Mouse (Mus musculus) forelimb bud, embryonic 11.5 days (tissue): ENCODE results near the gene Gm42372.
"Not testable (repeated sequence)": the region's sequence is repeated elsewhere in the genome, so short reads cannot be mapped to it uniquely, and the experiment has no call there.

Source experiments
- DNase-seq: peaks from one replicate; pipeline ENCODE4 v3.0.0-alpha.2; 2012; ENCODE audit warnings: low read depth, low spot score

The Gm42372 gene

DNA sequence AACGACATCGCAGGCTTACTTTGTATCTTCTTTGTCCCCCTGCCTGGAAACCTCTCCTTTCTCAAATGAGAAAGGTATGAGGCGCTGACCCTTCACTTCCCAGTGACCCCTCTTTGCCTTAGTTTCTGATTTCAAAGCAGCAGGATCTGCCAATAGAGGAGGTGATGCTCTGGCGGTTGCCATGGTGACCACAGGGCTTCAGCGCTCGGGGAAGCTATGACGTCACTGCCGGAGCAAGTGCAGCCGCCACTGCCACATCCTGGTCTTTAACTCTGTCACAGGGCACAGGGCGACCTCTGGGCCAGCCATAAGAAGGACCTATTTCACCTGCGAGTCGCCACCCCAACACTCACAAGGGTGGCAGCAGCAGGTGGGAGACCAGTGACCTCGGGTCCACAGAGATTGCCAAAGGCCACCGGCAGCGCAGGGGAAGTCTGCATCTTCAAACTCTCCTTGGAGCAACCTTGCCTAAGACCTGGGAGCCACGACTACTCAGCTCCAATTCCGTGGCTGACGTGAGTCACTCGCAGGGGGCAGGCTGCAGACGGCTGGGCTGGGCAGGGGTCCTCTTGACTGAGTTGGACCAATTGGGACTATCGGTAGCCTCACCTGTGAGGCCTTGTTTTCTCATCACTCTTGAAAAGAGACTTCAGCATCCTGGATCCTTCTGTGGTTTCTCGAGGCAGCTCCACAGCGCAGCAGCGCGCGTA lies at the start of gene Gm42372:
Gene Gm42372, plus strand, starts transcription at position 228 of the 710 bp plus-strand sequence.
- DNase-seq, result peak; percentile 92

- DNase-seq, result no peak
Observed at GRCm38 (mm10) chr7:16937312-16937711, 45.6 kb upstream of the Gm42372 start.

GRCm38 (mm10) chr7:16938117-16938791 lies 44.6 kb upstream of the Gm42372 start:
- no peak for DNase-seq

DNA sequence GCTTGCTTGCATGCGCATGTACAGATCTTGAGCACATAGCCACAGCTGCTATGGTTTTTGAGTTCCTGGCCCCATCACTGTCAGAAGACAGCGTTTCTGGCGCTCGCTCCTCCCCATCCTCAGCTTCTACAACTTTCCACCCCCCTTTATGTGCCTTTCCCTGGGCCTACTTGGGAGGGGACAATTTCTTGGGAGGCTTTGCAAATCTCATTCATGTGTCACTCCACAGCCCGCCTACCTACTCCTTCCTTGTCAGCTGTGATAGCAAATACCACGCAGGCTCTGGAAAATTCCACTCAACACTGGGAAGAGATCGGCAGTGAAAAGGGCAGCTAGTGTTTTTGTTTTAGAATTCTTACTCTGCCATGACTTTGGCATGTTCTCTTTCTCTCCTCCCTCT lies 42.6 kb upstream of the Gm42372 start:
- DNase-seq, result no peak

DNA sequence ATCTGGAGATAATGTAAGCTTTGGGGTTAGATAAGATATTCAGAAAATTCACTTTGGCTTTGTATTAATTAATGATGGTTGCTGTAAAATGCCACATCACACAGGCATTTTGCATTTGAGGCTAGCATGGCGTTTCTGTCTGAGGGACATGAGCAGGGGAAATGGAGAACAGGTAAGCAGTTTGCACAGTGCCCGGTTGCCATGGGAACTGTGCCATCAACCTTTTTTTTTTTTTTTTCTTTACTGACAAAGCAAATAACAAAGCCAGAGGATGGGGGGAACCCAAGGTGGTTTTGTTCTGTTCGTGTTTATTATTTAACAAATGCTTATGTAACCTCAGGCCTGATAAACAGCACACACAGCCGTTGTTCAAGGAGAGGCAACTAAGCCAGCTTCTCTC lies 40.0 kb upstream of the Gm42372 start:
- no peak for DNase-seq

- DNase-seq, result peak; percentile 94
Observed at GRCm38 (mm10) chr7:16944061-16944807, 38.7 kb upstream of the Gm42372 start, which contains the start of gene Pnmal2. TSS of gene Pnmal2 (plus strand) at chr7:16944682.

- DNase-seq, result no peak
Observed at GRCm38 (mm10) chr7:16944808-16945315, 38.0 kb upstream of the Gm42372 start.

DNA sequence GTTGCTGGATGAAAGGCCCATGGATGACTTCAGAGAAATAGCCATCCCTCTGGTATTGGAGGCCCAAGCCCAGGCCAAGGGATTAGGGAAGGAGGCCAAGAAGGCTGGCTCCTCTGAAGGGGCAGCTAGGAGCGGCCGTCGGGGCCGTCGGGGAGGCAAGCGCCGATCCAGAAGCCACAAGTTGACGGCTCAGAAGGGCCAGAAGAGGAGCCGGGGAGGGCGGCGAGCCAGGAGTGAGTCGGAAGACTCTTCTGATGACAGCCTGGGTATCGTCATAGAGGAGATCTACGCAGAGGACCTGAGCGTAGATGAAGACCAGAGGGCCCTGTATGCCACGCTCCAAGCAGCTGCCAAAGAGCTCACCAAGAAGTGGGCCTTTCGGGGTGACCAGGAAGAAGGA lies 37.5 kb upstream of the Gm42372 start:
- no peak for DNase-seq

- no peak for DNase-seq
Observed at GRCm38 (mm10) chr7:16946441-16947348, 36.2 kb upstream of the Gm42372 start.

GRCm38 (mm10) chr7:16947349-16947895 lies 35.5 kb upstream of the Gm42372 start:
- no peak for DNase-seq

- DNase-seq, result no peak
Observed at GRCm38 (mm10) chr7:16947959-16948361, 34.9 kb upstream of the Gm42372 start.

GRCm38 (mm10) chr7:16948923-16949458 lies 33.9 kb upstream of the Gm42372 start:
- DNase-seq, result no peak

DNA sequence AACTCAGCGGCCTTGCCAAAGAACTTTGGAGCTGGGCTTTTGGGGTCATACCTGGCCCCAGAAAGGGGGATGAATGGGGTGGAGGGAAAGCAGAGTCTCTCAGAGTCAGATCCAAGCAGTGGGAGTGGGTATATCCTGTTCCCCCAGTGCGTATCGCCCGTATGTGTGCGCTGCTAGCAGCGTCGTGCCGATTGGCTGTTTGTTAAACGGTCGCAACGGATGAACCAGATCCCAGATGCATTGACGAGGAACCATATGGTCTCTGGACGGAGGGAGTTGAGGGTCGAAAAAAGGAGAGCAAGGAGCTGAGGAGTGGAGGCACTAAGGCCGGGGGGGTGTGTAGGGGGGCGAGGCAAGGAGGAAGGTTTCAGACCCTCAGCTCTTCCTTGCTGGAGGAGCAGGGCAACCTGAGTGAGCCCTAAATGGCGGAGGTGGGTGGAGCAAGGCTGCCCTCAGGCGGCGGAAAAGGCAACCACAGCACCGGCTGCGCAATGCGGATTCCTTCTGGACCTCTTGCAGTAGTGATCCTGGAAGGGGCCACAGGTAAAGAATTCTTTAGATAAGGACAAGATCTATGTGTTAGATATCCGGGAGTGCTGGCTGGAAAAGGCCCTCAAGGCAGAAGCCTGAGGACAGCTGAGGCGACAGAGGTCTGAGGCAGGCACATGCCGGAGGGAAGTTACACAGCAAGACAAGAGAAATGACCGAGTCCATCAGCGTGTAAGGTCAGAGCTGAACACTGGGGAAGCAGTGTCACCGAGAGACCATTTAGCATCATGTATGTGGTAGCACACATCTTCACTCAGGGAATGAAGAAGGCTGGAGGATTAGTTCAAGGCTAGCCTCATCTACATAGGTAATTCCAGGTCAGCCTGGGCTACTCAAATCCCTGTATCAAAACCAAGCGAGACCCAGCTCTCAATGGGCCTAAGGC lies 32.7 kb upstream of the Gm42372 start:
- DNase-seq, result peak; percentile 78

DNA sequence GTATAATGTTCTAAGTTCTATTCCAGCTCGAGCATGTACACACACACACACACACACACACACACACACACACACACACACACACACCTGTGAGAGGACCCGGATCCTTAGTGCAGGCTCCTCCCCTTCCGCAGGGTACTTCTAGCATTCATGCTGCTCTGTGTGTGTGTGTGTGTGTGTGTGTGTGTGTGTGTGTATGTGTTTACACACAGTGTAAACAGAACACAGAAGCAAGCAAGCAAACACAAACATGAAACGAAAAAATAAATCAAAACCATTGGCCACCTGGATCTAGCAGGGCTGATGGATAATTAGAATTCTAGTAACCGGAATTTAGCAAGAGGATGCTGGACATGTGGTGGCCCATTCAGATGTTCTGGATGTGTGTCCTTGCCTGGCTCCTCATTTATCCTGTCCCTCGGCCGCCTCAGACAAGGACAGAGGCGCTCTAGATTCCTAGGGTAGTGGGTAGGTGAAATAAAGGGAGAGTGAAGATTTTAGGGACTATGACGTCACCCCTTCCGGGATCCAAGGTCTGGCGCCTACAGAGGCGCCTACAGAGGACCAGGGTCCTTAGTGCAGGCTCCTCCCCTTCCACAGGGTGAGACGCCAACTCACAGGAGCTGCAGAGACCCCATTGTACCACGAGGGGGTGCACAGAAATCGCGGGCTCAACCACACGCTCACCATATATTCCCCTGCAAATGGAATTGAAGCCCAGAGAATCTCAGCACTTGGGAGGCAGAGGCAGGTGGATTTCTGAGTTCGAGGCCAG lies 31.8 kb upstream of the Gm42372 start:
- DNase-seq, result peak; percentile 89

GRCm38 (mm10) chr7:16953776-16954175 lies 29.1 kb upstream of the Gm42372 start:
- not testable (repeated sequence) for DNase-seq

GRCm38 (mm10) chr7:16955712-16956111 lies 27.2 kb upstream of the Gm42372 start:
- no peak for DNase-seq

- DNase-seq, result no peak
Observed at GRCm38 (mm10) chr7:16956410-16957265, 26.2 kb upstream of the Gm42372 start.
